Mouse (Mus musculus) layer of hippocampus, postnatal 36 days (tissue): Measurements from ENCODE around the gene Mapk10. TPM values are rescaled to one million over a fixed set of nuclear protein-coding genes. Genes with fewer than 3 reads are reported as not detected.

Experiments used
- DNase-seq, 2 experiments: peaks; one replicate each; pipeline ENCODE4 v3.0.0; 2022
- total RNA-seq, 2 experiments: library from RNA; stranded (reverse); gene quantifications; 2 replicates each; pipeline ENCODE4 v1.2.3; 2021

The Mapk10 gene
- total RNA-seq, result 100 to 1,000 TPM; 417 to 454 TPM

DNA sequence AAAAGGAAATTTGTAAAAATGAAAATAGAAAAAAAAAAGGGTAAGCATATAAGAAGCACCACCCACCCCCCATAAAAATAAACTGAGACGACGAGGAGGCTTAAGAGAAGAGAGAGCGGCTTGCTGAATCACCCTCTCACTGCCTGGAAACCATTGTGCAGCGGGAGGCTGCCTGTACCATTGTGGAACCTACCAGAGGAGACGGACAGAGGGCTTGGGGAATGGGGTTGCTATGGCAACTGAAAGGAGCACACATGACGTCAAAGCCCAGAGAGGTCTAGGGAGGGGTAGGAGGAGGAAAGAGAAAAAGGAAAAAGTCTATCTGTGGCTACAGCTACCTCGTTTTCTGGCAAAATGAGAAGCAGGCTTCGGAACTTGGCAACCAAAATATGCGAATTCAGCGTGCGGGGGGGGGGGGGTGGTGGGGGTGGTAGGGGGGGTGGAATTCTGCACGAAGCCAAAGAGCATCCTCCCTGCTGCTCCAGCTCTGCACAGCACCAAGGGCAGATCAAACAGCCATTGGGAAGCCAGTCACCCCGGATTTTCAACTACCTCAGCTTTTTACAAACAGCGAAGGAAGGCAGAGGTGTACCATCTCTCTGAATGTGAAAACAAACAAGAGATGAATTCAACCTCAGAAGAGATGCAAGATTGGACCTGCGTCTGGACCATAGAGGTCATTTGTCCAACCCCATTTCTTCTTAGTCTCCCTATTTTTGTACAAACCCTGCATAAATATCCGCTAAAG lies at the start of gene Mapk10:
Mapk10 (minus strand) TSS at position 234 of the 748 bp plus-strand sequence.
- DNase-seq, result peak; percentile 86 to 88

GRCm38 (mm10) chr5:103256144-103256543 lies 45.0 kb upstream of the Mapk10 start:
- DNase-seq, result no peak

DNA sequence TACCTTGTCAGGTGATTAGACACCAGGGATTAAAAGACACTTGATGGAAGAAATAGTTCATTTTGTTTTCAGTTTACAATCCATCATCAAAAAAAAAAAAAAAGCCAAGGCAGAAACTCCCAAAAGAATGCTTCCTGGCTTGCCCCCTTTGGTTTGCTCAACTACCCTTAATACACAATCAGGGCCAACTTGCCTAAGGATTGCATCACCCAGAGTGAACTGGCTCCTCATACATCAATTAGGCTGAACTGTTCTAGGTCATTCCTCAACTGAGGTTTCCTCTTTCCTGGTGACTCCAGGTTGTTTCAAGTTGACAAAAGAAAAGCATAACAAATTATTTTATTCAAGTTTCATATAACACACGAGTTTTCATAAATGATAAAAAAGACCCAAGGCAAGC lies 31.3 kb upstream of the Mapk10 start:
- no peak for DNase-seq

DNA sequence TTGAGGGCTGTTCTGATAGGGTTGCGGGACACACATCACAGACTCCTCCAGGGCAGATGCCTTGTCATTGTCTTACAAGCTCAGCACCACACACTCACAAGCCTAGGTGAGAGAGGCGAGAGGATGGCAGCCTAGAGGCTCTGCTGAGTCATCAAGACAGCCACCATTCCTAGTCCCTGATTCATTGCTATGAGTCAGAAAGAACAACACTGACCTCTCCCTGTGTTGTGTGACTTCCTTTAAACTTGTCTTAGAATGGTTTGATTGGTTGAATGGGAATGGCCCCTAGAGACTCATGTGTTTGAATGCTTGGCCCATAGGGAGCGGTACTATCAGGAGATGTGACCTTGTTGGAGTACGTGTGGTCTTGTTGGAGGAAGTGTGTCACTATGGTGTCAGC lies 20.7 kb upstream of the Mapk10 start:
- DNase-seq, result no peak

GRCm38 (mm10) chr5:103230334-103230733 lies 19.2 kb upstream of the Mapk10 start:
- no peak for DNase-seq

DNA sequence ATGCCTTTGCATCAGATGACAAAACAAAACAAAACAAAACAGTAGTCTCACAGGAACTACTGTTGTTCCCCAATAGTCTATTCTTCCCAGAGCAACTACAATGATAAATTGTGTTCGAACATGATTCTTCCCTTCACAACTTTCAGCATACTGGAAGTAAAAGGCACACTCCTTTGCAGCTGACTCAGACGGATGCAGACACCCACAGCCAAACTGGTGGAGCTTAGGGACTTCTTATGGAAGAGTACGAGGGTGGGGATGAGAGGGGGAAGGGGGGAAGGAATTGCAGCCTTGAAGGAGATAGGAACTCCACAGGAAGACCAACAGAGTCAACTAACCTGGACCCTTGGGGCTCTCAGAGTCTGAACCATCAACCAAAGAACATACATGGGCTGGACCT lies 18.2 kb upstream of the Mapk10 start:
- DNase-seq, result no peak

DNA sequence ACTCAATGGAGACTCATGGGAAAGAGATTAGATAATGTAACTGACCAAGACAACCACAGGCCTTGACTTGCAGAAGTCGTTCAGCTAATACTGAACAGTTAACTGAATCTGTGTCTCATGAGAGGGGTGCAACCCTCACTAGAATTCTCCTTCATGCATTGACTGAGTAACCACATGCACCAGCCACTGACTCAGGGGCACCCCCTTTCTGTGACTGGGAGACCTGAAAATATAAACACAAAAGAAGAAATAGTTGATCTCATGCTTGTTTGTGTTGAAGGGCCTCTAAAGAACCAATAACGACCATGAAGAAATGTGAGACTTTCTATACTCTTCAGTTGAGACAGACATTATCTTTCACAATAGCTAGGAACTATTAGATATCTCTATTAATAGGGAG lies 10.9 kb upstream of the Mapk10 start:
- DNase-seq, result no peak

DNA sequence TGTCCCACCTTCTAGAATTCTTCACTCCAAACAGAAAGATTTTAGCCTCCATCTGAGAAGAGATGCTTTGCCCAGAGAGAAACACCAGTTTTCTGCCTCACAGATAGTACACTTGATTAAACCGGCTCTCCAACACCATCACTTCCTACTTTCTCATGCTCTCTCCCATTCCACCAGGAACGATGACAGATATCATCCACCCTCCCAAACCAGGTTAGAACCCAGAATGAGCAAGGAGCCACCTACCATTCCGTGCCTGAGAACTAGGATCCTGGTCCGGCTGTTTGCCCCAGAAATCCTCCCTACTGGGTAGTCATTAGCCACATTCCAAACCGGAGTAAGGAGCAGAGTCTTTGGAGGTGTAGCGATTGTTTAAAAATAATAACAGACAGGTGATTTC lies 490 bp downstream of the Mapk10 start:
- DNase-seq, result no peak

DNA sequence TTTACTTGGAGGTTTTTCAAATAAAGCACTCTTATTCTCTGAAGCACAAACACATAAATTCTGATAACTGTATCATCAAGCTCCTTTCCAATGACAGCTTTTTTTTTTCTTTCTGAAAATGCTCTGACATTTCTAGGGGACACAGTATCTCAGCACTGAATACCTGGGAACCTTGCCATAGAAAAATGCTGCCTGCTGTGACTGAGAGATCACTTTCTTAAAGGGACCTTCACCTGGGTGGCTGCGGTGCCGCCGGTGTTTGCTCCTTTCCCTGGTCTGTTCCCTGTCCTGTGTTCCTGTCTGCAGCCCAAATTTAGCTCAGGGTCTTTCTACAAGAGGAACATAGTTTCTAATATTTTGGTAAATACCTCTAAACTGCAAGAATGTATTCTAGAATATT lies 1.1 kb downstream of the Mapk10 start:
- peak in 1 of 2 experiments; percentile 29 for DNase-seq

GRCm38 (mm10) chr5:103209486-103209885 lies 1.6 kb downstream of the Mapk10 start:
- DNase-seq, result peak; percentile 37 to 42

GRCm38 (mm10) chr5:103208869-103209268 lies 2.3 kb downstream of the Mapk10 start:
- DNase-seq, result peak in 1 of 2 experiments; percentile 42

DNA sequence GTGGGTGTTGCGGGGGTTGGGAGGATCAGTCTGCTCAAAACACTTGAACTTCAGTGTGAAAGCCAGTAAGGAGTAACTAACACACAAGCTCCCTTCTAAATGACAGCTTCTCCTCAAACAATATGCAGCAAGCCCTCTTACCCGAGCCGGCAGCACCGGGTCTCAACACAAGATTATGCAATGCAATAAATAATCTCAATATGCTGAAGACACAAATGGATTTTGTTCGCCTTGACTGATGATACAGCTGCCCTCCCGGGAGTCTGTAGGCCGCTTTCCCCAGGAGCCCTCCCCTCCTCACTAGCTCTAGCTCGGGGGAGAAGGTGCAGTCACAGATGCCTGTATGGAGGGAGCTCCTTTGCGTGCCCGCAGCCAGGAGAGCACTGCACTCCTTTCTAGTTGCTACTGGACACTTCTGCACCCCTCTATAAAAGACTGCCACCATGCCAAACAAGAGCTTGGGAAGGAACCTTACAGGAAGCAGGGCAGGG lies 3.1 kb downstream of the Mapk10 start:
- peak; percentile 50 to 51 for DNase-seq

DNA sequence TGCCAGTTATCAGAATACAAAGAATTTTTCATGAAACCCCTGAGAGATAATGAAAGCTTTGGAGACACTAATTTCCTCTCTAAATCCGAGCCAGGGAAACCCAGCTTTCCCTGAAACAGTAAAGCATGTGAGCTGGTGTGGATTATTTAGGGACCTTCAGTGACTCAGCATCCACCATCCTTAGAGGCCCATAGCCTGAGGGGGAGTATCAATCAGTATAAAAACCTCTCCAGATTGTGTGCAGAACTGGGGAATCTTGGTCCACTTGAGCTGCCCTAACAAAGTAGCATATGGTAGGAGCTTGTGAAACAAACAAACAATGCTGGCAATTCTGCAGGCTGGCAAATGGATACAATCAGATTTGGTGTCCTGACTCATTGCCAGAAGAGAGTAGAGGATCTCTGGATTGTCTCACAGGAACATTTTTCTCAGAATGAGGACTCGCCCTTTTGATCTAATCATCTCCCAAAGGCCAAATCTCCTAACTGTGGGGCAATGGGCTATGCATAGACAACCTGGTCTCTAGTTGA lies 13.3 kb downstream of the Mapk10 start:
- DNase-seq, result no peak

- DNase-seq, result no peak
Observed at GRCm38 (mm10) chr5:103194549-103194948, 16.6 kb downstream of the Mapk10 start.

GRCm38 (mm10) chr5:103193700-103194099 lies 17.4 kb downstream of the Mapk10 start:
- DNase-seq, result no peak

- no peak for DNase-seq
Observed at GRCm38 (mm10) chr5:103191577-103191976, 19.6 kb downstream of the Mapk10 start.

- DNase-seq, result no peak
Observed at GRCm38 (mm10) chr5:103184256-103184655, 26.9 kb downstream of the Mapk10 start.

DNA sequence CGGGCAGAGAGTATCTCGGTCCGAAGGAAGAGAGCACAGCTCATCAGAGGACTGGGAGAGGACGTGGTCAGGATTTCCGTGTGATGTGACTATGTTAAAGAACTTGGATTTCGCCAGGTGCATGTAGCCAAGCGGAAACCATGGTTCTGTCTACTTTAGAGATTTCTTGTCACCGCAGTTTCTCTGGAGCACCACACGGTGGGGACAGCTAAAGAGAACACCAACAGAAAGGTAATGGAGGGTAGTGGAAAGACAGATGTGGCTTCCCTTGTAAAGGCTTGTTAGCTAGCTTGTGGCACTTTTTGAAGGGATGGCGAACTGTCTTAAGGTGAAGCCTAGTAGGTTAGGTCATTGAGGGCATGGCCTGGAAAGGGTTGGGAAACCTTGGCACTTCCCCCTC lies 29.5 kb downstream of the Mapk10 start:
- DNase-seq, result no peak

GRCm38 (mm10) chr5:103177010-103177409 lies 34.1 kb downstream of the Mapk10 start:
- no peak for DNase-seq

DNA sequence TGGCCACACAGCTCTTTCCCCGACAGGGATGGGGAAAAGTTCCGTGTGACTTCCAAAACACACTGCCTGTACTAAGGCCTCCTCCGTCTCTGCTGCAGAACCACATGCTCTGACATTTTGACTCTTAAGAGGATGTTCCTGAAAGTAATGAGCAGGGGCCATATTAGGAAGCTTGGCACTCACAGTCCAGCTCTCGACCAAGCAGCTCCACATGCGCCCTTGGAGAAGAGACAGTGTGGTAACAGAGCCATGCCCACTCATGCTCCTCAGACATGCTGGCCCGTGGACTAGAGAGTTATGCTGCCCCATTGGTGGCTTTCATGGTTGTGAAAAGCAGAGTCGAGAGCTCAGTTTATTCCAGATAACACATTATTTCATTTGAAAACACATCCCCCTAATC lies 35.1 kb downstream of the Mapk10 start:
- no peak for DNase-seq

DNA sequence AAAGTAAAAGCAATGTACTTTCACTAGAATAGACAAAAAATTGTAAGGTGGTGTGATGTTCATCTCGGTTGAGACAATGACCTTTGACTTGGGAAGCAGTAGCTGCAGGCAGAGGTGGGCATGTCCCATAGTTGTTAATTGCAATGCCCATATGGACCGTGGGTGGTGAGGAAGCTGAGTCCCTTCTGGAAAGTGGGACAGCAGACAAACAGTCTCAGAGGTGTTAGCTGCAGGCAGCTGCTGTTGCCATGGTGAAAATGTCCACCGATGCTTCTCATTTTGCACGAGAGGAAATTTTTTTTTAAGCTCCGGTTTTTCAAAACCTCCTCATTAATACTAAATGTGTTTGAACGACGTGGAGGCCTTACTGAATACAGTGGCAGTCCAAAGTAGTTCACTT lies 36.5 kb downstream of the Mapk10 start:
- DNase-seq, result peak; percentile 45 to 53

DNA sequence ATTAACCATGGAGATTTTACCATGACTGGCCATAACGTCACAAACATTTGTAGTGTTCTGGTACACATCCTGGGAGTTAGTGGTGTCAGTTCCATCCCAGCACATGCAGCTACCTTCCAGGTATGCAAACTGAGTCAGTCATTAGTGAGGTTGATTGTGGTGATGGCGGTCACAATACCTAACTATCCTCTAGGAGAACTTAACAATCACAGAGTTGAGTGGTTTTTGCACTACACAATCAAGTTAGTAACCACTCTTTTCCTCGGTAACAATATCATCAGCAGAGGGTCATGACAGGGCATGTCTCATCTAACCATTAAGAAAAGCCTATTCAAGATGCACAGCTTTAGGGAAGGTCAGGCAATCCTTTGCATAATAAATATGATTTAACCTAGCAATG lies 39.9 kb downstream of the Mapk10 start:
- DNase-seq, result no peak

GRCm38 (mm10) chr5:103167371-103167770 lies 43.8 kb downstream of the Mapk10 start:
- DNase-seq, result no peak

DNA sequence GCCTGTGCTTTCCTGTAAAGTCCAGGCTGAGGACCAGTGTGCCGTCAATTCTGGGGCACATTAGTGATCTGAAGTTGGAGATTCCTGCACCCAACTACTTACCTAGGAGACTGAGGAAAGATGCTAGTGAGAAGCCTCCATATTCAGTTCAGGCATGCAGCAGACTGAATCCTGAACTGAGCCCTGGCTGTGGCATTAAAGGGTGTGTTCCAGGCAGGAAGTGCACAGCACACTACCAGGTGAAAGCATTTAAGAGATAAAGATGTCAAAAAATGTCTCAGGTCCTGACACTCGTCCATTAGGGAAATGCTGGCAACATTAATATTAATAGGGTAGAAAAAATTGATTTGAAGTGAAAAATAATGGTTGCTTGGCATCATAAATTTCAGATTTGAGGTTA lies 44.4 kb downstream of the Mapk10 start:
- no peak for DNase-seq
